In genomic region chr6:136309487-136309886, GRCm38 (mm10) we compare ENCODE assay signal across 26 mouse cellular contexts. TPM values are rescaled to one million over a fixed set of nuclear protein-coding genes. Genes with fewer than 3 reads are reported as not detected.
DNase-seq lines count a peak whose midpoint lies in the region; ATAC-seq lines count a peak whose summit lies in the region.
"Had no signal": no experiment of that assay in that cellular context is flagged by ENCODE, and none has a peak within 500 bp of the region (broad histone marks: within the 10 kb centered on the region; RNA-seq: fewer than 3 reads in every experiment).

No protein-coding gene starts in this region.

- WGBS in stomach, embryonic 14.5 days = 88% methylated on average over 2 of the region's 2 CpGs
- WGBS in hindbrain, embryonic 11.5 days = 88% methylated on average over 2 of the region's 2 CpGs

- no peak overlapping the region for H3K4me3 ChIP-seq in stomach, embryonic 14.5 days (ENCODE audit: low read depth, low read length)
- H3K4me3 ChIP-seq in hindbrain, embryonic 11.5 days (ENCODE audit: low read depth, low read length) = no peak overlapping the region
- H3K4me3 ChIP-seq: embryonic facial prominence, embryonic 10.5 days; erythroblast, embryonic 14.5 days; heart, embryonic 10.5 days; hindbrain, embryonic 13.5 days had no signal

- no peak overlapping the region for H3K4me2 ChIP-seq in stomach, embryonic 14.5 days (replicated peaks; ENCODE audit: low read depth, low read length)
- H3K4me2 ChIP-seq in hindbrain, embryonic 11.5 days (replicated peaks; ENCODE audit: low read depth, low read length) = no peak overlapping the region
- H3K4me2 ChIP-seq: hindbrain, embryonic 13.5 days had no signal

- no peak overlapping the region for H3K9ac ChIP-seq in stomach, embryonic 14.5 days (replicated peaks; ENCODE audit: low read depth, low read length)
- no peak overlapping the region for H3K9ac ChIP-seq in hindbrain, embryonic 11.5 days (ENCODE audit: low read depth, low read length)
- H3K9ac ChIP-seq: hindbrain, embryonic 13.5 days had no signal

- H3K27ac ChIP-seq in stomach, embryonic 14.5 days (ENCODE audit: low read length) = no peak overlapping the region
- H3K27ac ChIP-seq in hindbrain, embryonic 11.5 days (ENCODE audit: low read depth, low read length) = no peak overlapping the region
- H3K27ac ChIP-seq: embryonic facial prominence, embryonic 10.5 days; heart, embryonic 10.5 days; hindbrain, embryonic 13.5 days; hindbrain, postnatal 0 days had no signal

- H3K4me1 ChIP-seq in stomach, embryonic 14.5 days (ENCODE audit: control insufficient read depth, insufficient read depth, low read length) = no peaks in the 10 kb centered on the region
- H3K4me1 ChIP-seq in hindbrain, embryonic 11.5 days (replicated peaks; ENCODE audit: control insufficient read depth, insufficient read depth, low read length) = no peaks in the 10 kb centered on the region
- H3K4me1 ChIP-seq: embryonic facial prominence, embryonic 10.5 days had no signal

- H3K36me3 ChIP-seq in stomach, embryonic 14.5 days (ENCODE audit: control insufficient read depth, insufficient read depth, low read length) = no peaks in the 10 kb centered on the region
- H3K36me3 ChIP-seq in hindbrain, embryonic 11.5 days (ENCODE audit: control insufficient read depth, insufficient read depth, low read length) = no peaks in the 10 kb centered on the region
- H3K36me3 ChIP-seq: embryonic facial prominence, embryonic 10.5 days; heart, embryonic 10.5 days; hindbrain, embryonic 13.5 days had no signal

- peak; percentile 10 to 24 for DNase-seq in urinary bladder, postnatal 36 days (ENCODE audit: low spot score in 2 of 2)
- no peak for DNase-seq in urinary bladder, adult 2 months (ENCODE audit: low spot score)
- peak; percentile 61 for DNase-seq in NIH3T3 (ENCODE audit: low read depth)
- DNase-seq in thymus, postnatal 10 days (ENCODE audit: low spot score in 2 of 2) = no peak
- no peak for DNase-seq in right cerebral cortex, postnatal 36 days (ENCODE audit: low spot score in 2 of 2)
- no peak for DNase-seq in hindbrain, embryonic 11.5 days (ENCODE audit: low spot score)
- DNase-seq: adrenal gland, adult 8-10 months; cerebellum, adult 11-12 months; cerebellum, postnatal 10 days; gastrocnemius, postnatal 10 days; heart, adult 18-20 months; heart, postnatal 10 days; heart, postnatal 4 days had no signal

- H3K27me3 ChIP-seq in stomach, embryonic 14.5 days (ENCODE audit: control insufficient read depth, insufficient read depth, low read length) = no peaks in the 10 kb centered on the region
- no peaks in the 10 kb centered on the region for H3K27me3 ChIP-seq in hindbrain, embryonic 11.5 days (ENCODE audit: control insufficient read depth, insufficient read depth, low read length)
- H3K27me3 ChIP-seq: CH12.LX; hindbrain, embryonic 13.5 days had no signal

- no peaks in the 10 kb centered on the region for H3K9me3 ChIP-seq in stomach, embryonic 14.5 days (ENCODE audit: control insufficient read depth, low read depth, low read length)
- H3K9me3 ChIP-seq in hindbrain, embryonic 11.5 days (ENCODE audit: control insufficient read depth, low read length) = no peaks in the 10 kb centered on the region
- H3K9me3 ChIP-seq: embryonic facial prominence, embryonic 10.5 days; heart, embryonic 10.5 days; hindbrain, embryonic 13.5 days had no signal

- 0 out of 2 replicates have a peak, but pooled peaks have one; percentile 42 for ATAC-seq in stomach, embryonic 14.5 days (ENCODE audit: insufficient number of reproducible peaks, insufficient read depth, low FRiP score, low read depth)
- no peak for ATAC-seq in hindbrain, embryonic 11.5 days (ENCODE audit: low FRiP score)
- ATAC-seq: forebrain, embryonic 16.5 days; hindbrain, postnatal 0 days had no signal

RNA-seq across cellular contexts. Expression of gene Gm8994, which starts 17.9 kb away (rescaled TPM):
- 0.04 TPM in 1 of 2 replicates, not detected in the other for polyA plus RNA-seq in urinary bladder, adult 2 months (2012; rRNA removed)
- polyA plus RNA-seq in stomach, embryonic 14.5 days (2014; fragmentation: Nextera tagmentation; extraction: Ambion mirVana) = not detected in 2 replicates
- polyA plus RNA-seq in hindbrain, embryonic 11.5 days (2014; fragmentation: Nextera tagmentation; extraction: Ambion mirVana) = not detected in 2 replicates
- polyA plus RNA-seq: embryonic facial prominence, embryonic 10.5 days; embryonic facial prominence, embryonic 14.5 days; erythroblast, embryonic 14.5 days; forebrain, embryonic 11.5 days; forebrain, embryonic 16.5 days; frontal cortex, adult 2 months; heart, embryonic 10.5 days; heart, embryonic 14.5 days; hindbrain, embryonic 13.5 days; hindbrain, postnatal 0 days; intestine, embryonic 14.5 days had no signal

Comparison
In these comparisons a context has a peak if more than half of its experiments do, and no peak if none do; other contexts are left out.
1. DNase-seq: peak in urinary bladder, postnatal 36 days (2 of 2) and NIH3T3 (single experiment); none in urinary bladder, adult 2 months (single experiment), thymus, postnatal 10 days (0 of 2), right cerebral cortex, postnatal 36 days (0 of 2) and hindbrain, embryonic 11.5 days (single experiment).